Mouse (Mus musculus) G1E (cell line): ENCODE measurements around the gene Ube2q1.

ENCODE experiments used
- CTCF ChIP-seq: IDR thresholded peaks from 2 replicates; pipeline ENCODE4 v1.5.1; 2012; ENCODE audit warnings: low read depth, low read length, inconsistent platforms, mixed read lengths
- GATA1 ChIP-seq: IDR thresholded peaks from 2 replicates; pipeline ENCODE4 v1.6.1; 2012; ENCODE audit warnings: borderline replicate concordance, low read length, inconsistent platforms, mixed read lengths
- GATA2 ChIP-seq: IDR thresholded peaks from 2 replicates; pipeline ENCODE4 v1.6.1; 2012; ENCODE audit warnings: low read depth, low read length, inconsistent platforms, borderline replicate concordance
- TAL1 ChIP-seq: conservative IDR thresholded peaks from 2 replicates; pipeline ENCODE4 v1.6.1; 2012; ENCODE audit warnings: low read depth, low read length, inconsistent platforms, mixed read lengths

DNA sequence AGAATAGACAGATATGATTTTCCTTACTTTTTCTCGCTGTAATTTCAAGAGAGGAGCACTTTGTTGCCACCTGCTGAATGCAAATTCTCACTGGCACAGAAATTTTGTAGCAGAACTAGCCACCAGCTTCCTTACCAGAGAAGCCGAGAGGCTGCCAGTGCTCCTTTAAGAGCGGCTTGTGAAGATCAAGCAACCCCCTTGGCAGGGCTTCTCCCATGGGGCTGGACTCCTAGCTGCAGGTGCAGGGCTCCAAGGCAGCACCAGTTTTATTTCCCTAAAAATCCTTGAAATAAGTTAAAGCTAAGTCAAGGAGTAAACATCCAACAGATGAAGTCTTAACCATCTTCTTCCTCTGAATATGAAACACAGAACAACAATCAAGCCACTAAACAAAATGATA is 38.8 kb downstream of the Ube2q1 start:
- TF ChIP-seq CTCF, result no peak
- no peak for TF ChIP-seq TAL1
- no peak for TF ChIP-seq GATA1
- TF ChIP-seq GATA2, result no peak
